Mouse (Mus musculus) CH12.LX (cell line): ENCODE data around the gene Zbtb1. TPM values are rescaled to one million over a fixed set of nuclear protein-coding genes. Genes with fewer than 3 reads are reported as not detected.
A peak's percentile ranks its signal among the peaks of the same experiment; 100 is the strongest.

Experiments used
- DNase-seq: peaks from one replicate; pipeline ENCODE4 v3.0.0-alpha.2; 2013; ENCODE audit errors: extremely low read depth
- H3K27ac ChIP-seq: 2 replicates; pipeline ENCODE4 v1.5.1; 2012; ENCODE audit warnings: low read depth, mild to moderate bottlenecking, control low read depth, moderate library complexity; ENCODE audit not compliant: insufficient read depth
- H3K27me3 ChIP-seq: replicated peaks from 2 replicates; pipeline ENCODE3; 2012; ENCODE audit warnings: inconsistent platforms
- H3K36me3 ChIP-seq, 2 experiments: replicated peaks in 1 of 2; 2 replicates each; pipeline versions ENCODE3 to v1.6.1; 2012; ENCODE audit warnings: inconsistent platforms in 1 of 2, low read length in 1 of 2, mild to moderate bottlenecking in 1 of 2, mixed read lengths in 1 of 2, moderate library complexity in 1 of 2; ENCODE audit not compliant: control insufficient read depth in 1 of 2, insufficient read depth in 1 of 2
- H3K4me1 ChIP-seq, 2 experiments: 2 replicates each; pipeline ENCODE4 v1.6.1; 2012; ENCODE audit warnings: inconsistent platforms in 1 of 2, moderate library complexity in 1 of 2; ENCODE audit not compliant: insufficient read depth in 2 of 2, control insufficient read depth in 1 of 2
- H3K4me2 ChIP-seq: 2 replicates; pipeline ENCODE4 v1.6.1; 2012; ENCODE audit warnings: low read depth, mild to moderate bottlenecking, control low read depth; ENCODE audit not compliant: poor library complexity, insufficient read depth, severe bottlenecking
- H3K4me3 ChIP-seq, 3 experiments: fragments of 150-350 bp in 1 of 3; sonication (generic) in 1 of 3; replicated peaks in 1 of 3; 2 replicates each; pipeline versions ENCODE3 to v1.5.1; 2011 to 2012; ENCODE audit warnings: low read depth in 2 of 3, low read length in 2 of 3, mild to moderate bottlenecking in 2 of 3, moderate library complexity in 2 of 3, control low read depth in 1 of 3, improper control_type of control experiment in 1 of 3, inconsistent platforms in 1 of 3, mixed read lengths in 1 of 3; ENCODE audit not compliant: poor library complexity in 1 of 3
- H3K79me2 ChIP-seq: replicated peaks from 2 replicates; pipeline ENCODE4 v1.6.1; 2012; ENCODE audit warnings: mild to moderate bottlenecking, moderate library complexity; ENCODE audit not compliant: control insufficient read depth, poor library complexity, insufficient read depth, severe bottlenecking; ENCODE audit errors: extremely low read depth
- H3K9ac ChIP-seq: 2 replicates; pipeline ENCODE4 v1.6.1; 2012; ENCODE audit warnings: low read depth, mild to moderate bottlenecking, control low read depth, moderate library complexity; ENCODE audit not compliant: insufficient read depth
- H3K9me3 ChIP-seq: replicated peaks from 2 replicates; pipeline ENCODE3; 2012; ENCODE audit warnings: low read length, inconsistent platforms, mixed read lengths
- CHD1 ChIP-seq: IDR thresholded peaks from 2 replicates; pipeline ENCODE4 v1.6.1; 2012; ENCODE audit warnings: low read depth, low read length, improper control_type of control experiment, inconsistent platforms
- EP300 ChIP-seq: IDR thresholded peaks from 2 replicates; pipeline ENCODE4 v1.6.1; 2011; ENCODE audit warnings: low read length, improper control_type of control experiment
- ETS1 ChIP-seq: conservative IDR thresholded peaks from 2 replicates; pipeline ENCODE4 v1.6.1; 2012; ENCODE audit warnings: low read depth, mild to moderate bottlenecking, inconsistent platforms, low read length, improper control_type of control experiment, moderate library complexity
- IRF4 ChIP-seq: IDR thresholded peaks from 2 replicates; pipeline ENCODE4 v1.6.1; 2014; ENCODE audit warnings: low read depth, mild to moderate bottlenecking, inconsistent platforms, low read length, improper control_type of control experiment
- JUND ChIP-seq: conservative IDR thresholded peaks from 2 replicates; pipeline ENCODE4 v1.6.1; 2011; ENCODE audit warnings: low read depth, low read length, improper control_type of control experiment
- KAT2A ChIP-seq: IDR thresholded peaks from 2 replicates; pipeline ENCODE4 v1.6.1; 2012; ENCODE audit warnings: low read length, improper control_type of control experiment, inconsistent platforms; ENCODE audit not compliant: insufficient replicate concordance
- MAFK ChIP-seq: IDR thresholded peaks from 2 replicates; pipeline ENCODE4 v1.6.1; 2011; ENCODE audit warnings: low read length, improper control_type of control experiment; ENCODE audit not compliant: insufficient replicate concordance
- MEF2A ChIP-seq: IDR thresholded peaks from 2 replicates; pipeline ENCODE4 v1.6.1; 2014; ENCODE audit warnings: low read depth, mild to moderate bottlenecking, inconsistent platforms, low read length, improper control_type of control experiment, borderline replicate concordance
- MXI1 ChIP-seq: IDR thresholded peaks from 2 replicates; pipeline ENCODE4 v1.6.1; 2011; ENCODE audit warnings: mild to moderate bottlenecking, low read depth, low read length, improper control_type of control experiment
- MYC ChIP-seq: IDR thresholded peaks from 2 replicates; pipeline ENCODE4 v1.6.1; 2011; ENCODE audit warnings: low read depth, mild to moderate bottlenecking, improper control_type of control experiment, low read length
- NRF1 ChIP-seq: IDR thresholded peaks from 2 replicates; pipeline ENCODE4 v1.6.1; 2014; ENCODE audit warnings: low read depth, mild to moderate bottlenecking, inconsistent platforms, low read length, improper control_type of control experiment, moderate library complexity
- RAD21 ChIP-seq: IDR thresholded peaks from 2 replicates; pipeline ENCODE4 v1.6.1; 2011; ENCODE audit warnings: low read depth, mild to moderate bottlenecking, low read length, improper control_type of control experiment, moderate library complexity
- SIN3A ChIP-seq: IDR thresholded peaks from 2 replicates; pipeline ENCODE4 v1.6.1; 2012; ENCODE audit warnings: low read length, improper control_type of control experiment, inconsistent platforms
- SMC3 ChIP-seq: IDR thresholded peaks from 2 replicates; pipeline ENCODE4 v1.6.1; 2011; ENCODE audit warnings: low read depth, low read length, improper control_type of control experiment
- UBTF ChIP-seq: IDR thresholded peaks from 2 replicates; pipeline ENCODE4 v1.6.1; 2012; ENCODE audit warnings: low read depth, mild to moderate bottlenecking, inconsistent platforms, low read length, improper control_type of control experiment, moderate library complexity
- ZMIZ1 ChIP-seq: IDR thresholded peaks from 2 replicates; pipeline ENCODE4 v1.6.1; 2012; ENCODE audit warnings: low read depth, mild to moderate bottlenecking, inconsistent platforms, low read length, improper control_type of control experiment
- dilution Hi-C: fragments of 300-500 bp; cut with MboI; formaldehyde crosslinking; loops from 2 replicates; pipeline ENCODE4 v1.14.3; 2020; ENCODE audit warnings: low sequenced_read_pairs; ENCODE audit not compliant: extremely low pct_unique_long_range_greater_than_20kb, extremely low pct_ligation_motif_present
- in situ Hi-C: fragments of 300-500 bp; cut with MboI; formaldehyde crosslinking; loops from 3 replicates; pipeline ENCODE4 v1.14.3; 2019; ENCODE audit warnings: low sequenced_read_pairs, low pct_ligation_motif_present, low pct_unique_long_range_greater_than_20kb, mixed read lengths
- polyA plus RNA-seq: library from polyadenylated mRNA; unstranded; fragments of >175 nt; gene quantifications from 2 replicates; pipeline ENCODE4 v1.2.1, GENCODE M21; 2012; ENCODE audit warnings: low read depth; ENCODE audit not compliant: insufficient read length
- total RNA-seq, 2 experiments: library from RNA; depleted of rRNA; stranded (reverse); fragments of 300-350 nt in 1 of 2; fragments of >200 nt in 1 of 2; gene quantifications; 2 replicates each; pipeline ENCODE4 v1.2.3; 2012 to 2014

Zbtb1 gene
- total and polyA plus RNA-seq, 3 experiments: 6.4 to 22.0 (median 17.1) TPM

- no peak within 1 kb of the TSS for H3K4me3 ChIP-seq
- no peaks in the 10 kb centered on the region for H3K27me3 ChIP-seq
- no peaks in the 10 kb centered on the region for H3K36me3 ChIP-seq
- H3K4me1 ChIP-seq: peaks cover 6 to 12% of the 10 kb centered on the region in 2 experiments
- dilution Hi-C loops (no loop called here), in situ Hi-C loops (no loop called here)
- peaks cover 11% of the 10 kb centered on the region for H3K9me3 ChIP-seq
- no peak within 1 kb of the TSS for H3K4me2 ChIP-seq
- TF ChIP-seq MEF2A: no peak
- no peak for TF ChIP-seq UBTF
- no peak for TF ChIP-seq ZMIZ1
- TF ChIP-seq EP300: no peak
- no peak for TF ChIP-seq SMC3
- TF ChIP-seq IRF4: no peak
- no peak for TF ChIP-seq SIN3A
- TF ChIP-seq MXI1: no peak
- no peak for TF ChIP-seq JUND
- no peak for TF ChIP-seq MAFK
- no peak for TF ChIP-seq KAT2A
- TF ChIP-seq CHD1: no peak
- no peak for TF ChIP-seq ETS1
- no peak for DNase-seq
- H3K79me2 ChIP-seq: no peaks in the 10 kb centered on the region
- H3K27ac ChIP-seq: no peak within 1 kb of the TSS
- no peak within 1 kb of the TSS for H3K9ac ChIP-seq
Measured at GRCm38 (mm10) chr12:76417433-76417854, 47.4 kb downstream of the Zbtb1 start, which contains the start of gene Ppp1r36. Ppp1r36 (plus strand) TSS chr12:76417538.

DNA sequence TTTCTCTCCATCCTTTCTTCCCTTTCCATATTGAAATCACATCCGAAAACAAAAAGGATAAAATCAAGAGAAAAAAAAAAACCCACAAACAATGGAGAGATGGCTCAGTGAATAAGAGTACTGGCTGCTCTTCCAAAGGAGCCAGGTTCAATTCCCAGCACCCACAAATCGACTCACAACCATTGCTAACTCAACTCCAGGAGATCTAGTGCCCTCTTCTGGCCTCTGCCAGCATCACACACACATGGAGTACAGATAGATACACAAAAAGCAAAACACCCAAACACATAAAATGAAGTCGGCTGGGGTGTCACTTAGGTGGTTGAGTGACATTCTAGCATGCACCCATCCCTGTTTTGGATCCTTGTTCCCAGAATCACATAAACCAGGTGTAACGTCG lies 48.3 kb downstream of the Zbtb1 start:
- DNase-seq: no peak
- in situ Hi-C loops (no loop called here), dilution Hi-C loops (no loop called here)
- Histone ChIP-seq H3K79me2 (no peaks in the 10 kb centered on the region), H3K27ac (no peak overlapping the region), H3K9me3 (peaks cover 11% of the 10 kb centered on the region), H3K4me2 (no peak overlapping the region), H3K27me3 (no peaks in the 10 kb centered on the region), H3K4me1 (peaks cover 6 to 12% of the 10 kb centered on the region in 2 experiments), H3K9ac (no peak overlapping the region), H3K36me3 (no peaks in the 10 kb centered on the region), H3K4me3 (no peak overlapping the region)
- peak; percentile 2 for TF ChIP-seq RAD21
- no peak for TF ChIP-seq ZMIZ1
- TF ChIP-seq IRF4: no peak

DNA sequence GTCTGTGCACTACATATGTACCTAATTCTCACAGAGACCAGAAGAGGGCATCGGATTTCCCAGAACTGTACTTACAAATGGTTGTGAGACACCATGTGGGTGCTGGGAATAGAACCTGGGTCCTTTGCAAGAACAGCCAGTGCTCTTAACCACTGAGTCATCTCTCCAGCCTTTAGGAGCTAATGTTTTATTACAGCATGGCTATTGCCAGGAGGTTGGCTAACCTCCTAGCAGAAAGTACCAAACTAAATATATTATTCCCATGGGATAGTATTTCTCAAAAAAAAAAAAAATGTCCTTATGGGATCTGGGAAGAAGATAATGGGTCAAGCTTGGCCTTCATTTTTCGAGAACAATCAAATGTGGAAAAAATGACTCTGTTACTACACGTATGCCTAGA lies 55.2 kb downstream of the Zbtb1 start:
- TF ChIP-seq KAT2A (no peak), MYC (no peak), NRF1 (no peak)
- TF ChIP-seq, all 38 proteins: peak for 0
- Histone ChIP-seq H3K4me1 (peaks cover 0 to 7% of the 10 kb centered on the region in 2 experiments; a peak in 1 of 4 replicates), H3K36me3 (no peaks in the 10 kb centered on the region), H3K4me2 (no peak overlapping the region), H3K9ac (no peak overlapping the region), H3K4me3 (no peak overlapping the region), H3K27ac (no peak overlapping the region), H3K79me2 (no peaks in the 10 kb centered on the region), H3K9me3 (peaks cover 2% of the 10 kb centered on the region), H3K27me3 (no peaks in the 10 kb centered on the region)
- no peak for DNase-seq
- in situ Hi-C loops: no loop called here
- dilution Hi-C loops: no loop called here
